Mouse (Mus musculus) forebrain, embryonic 14.5 days (tissue): ENCODE results near the gene Olfr871. TPM values are rescaled to one million over a fixed set of nuclear protein-coding genes. Genes with fewer than 3 reads are reported as not detected.

ENCODE experiments used
- polyA plus RNA-seq: library from polyadenylated mRNA; unstranded; fragments of >200 nt; fragmentation: Nextera tagmentation; extraction: Ambion mirVana; gene quantifications from 2 replicates; pipeline ENCODE4 v1.2.1, GENCODE M21; 2014

Gene Olfr871
- polyA plus RNA-seq, 1 experiment from 2014 or later = not detected

Other genes starting within 250 kb of the Olfr871 start
- not detected in 2 replicates for gene Olfr866, start 184.2 kb upstream of the Olfr871 start, polyA plus RNA-seq
- not detected in 2 replicates for gene Olfr867, start 154.6 kb upstream of the Olfr871 start, polyA plus RNA-seq
- not detected in 2 replicates for gene Olfr868, start 113.6 kb upstream of the Olfr871 start, polyA plus RNA-seq
- not detected in 2 replicates for gene Olfr869, start 83.2 kb upstream of the Olfr871 start, polyA plus RNA-seq
- gene Olfr870, start 38.1 kb upstream of the Olfr871 start, polyA plus RNA-seq = not detected in 2 replicates
- gene Olfr872, start 24.9 kb downstream of the Olfr871 start, polyA plus RNA-seq = not detected in 2 replicates
- gene Olfr39, start 70.1 kb downstream of the Olfr871 start, polyA plus RNA-seq = not detected in 2 replicates
- not detected in 2 replicates for gene Olfr873, start 86.3 kb downstream of the Olfr871 start, polyA plus RNA-seq
- not detected in 2 replicates for gene Olfr18, start 123.9 kb downstream of the Olfr871 start, polyA plus RNA-seq
- 53.9 and 58.6 TPM in 2 replicates for gene Zfp560, start 173.0 kb downstream of the Olfr871 start, polyA plus RNA-seq
- 26.5 and 32.4 TPM in 2 replicates for gene Zfp26, start 248.0 kb downstream of the Olfr871 start, polyA plus RNA-seq